Mouse (Mus musculus): ENCODE measurements around the gene Lrrc4c. TPM values are rescaled to one million over a fixed set of nuclear protein-coding genes. Genes with fewer than 3 reads are reported as not detected.

The Lrrc4c gene
- polyA plus RNA-seq, 1 experiment from 2014 or later, result 4.9 TPM

DNA sequence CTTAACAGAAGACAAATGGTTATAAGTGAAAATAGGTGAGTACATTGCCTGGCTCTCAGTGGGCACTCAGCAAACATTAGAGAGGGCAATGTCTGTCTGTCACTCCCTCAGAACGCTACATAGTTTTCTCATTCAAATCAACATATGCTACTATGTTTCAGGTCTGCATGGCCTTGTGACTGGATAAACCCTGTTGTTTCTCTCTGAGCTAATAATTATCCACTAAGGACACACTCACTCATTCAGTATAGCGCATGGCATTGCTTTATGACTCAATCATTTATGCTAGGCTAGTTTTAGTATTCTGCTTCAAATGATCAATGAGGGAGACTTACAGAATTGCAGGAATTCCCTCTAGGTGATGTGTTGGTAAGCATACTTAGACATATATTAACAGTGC lies 1292.6 kb downstream of the Lrrc4c start:
- H3K9me3 ChIP-seq (ENCODE audit: control insufficient read depth, low read length), result no peaks in the 10 kb centered on the region
- no peaks in the 10 kb centered on the region for H3K27me3 ChIP-seq (ENCODE audit: control insufficient read depth, insufficient read depth, low read length)
- H3K27ac ChIP-seq (ENCODE audit: low read depth, low read length), result no peak overlapping the region
- H3K4me3 ChIP-seq (ENCODE audit: low read depth, low read length), result no peak overlapping the region
- no peak for DNase-seq (ENCODE audit: low spot score)
- no peak overlapping the region for H3K9ac ChIP-seq (ENCODE audit: low read depth, low read length)
- no peaks in the 10 kb centered on the region for H3K4me1 ChIP-seq (replicated peaks; ENCODE audit: control insufficient read depth, insufficient read depth, low read length)
- no peak overlapping the region for H3K4me2 ChIP-seq (replicated peaks; ENCODE audit: low read depth, low read length)
- 89% methylated on average over 2 of the region's 2 CpGs for WGBS
- ATAC-seq (ENCODE audit: low FRiP score), result no peak
- H3K36me3 ChIP-seq (ENCODE audit: control insufficient read depth, insufficient read depth, low read length), result no peaks in the 10 kb centered on the region

GRCm38 (mm10) chr2:97614724-97615123 lies 1296.8 kb downstream of the Lrrc4c start:
- H3K36me3 ChIP-seq (ENCODE audit: control insufficient read depth, insufficient read depth, low read length), result no peaks in the 10 kb centered on the region
- H3K4me3 ChIP-seq (ENCODE audit: low read depth, low read length), result no peak overlapping the region
- H3K9ac ChIP-seq (ENCODE audit: low read depth, low read length), result no peak overlapping the region
- H3K4me1 ChIP-seq (replicated peaks; ENCODE audit: control insufficient read depth, insufficient read depth, low read length), result no peaks in the 10 kb centered on the region
- 75% methylated on average over 2 of the region's 2 CpGs for WGBS
- ATAC-seq (ENCODE audit: low FRiP score) (no peak), DNase-seq (ENCODE audit: low spot score) (peak; percentile 27)
- H3K9me3 ChIP-seq (ENCODE audit: control insufficient read depth, low read length), result no peaks in the 10 kb centered on the region
- no peaks in the 10 kb centered on the region for H3K27me3 ChIP-seq (ENCODE audit: control insufficient read depth, insufficient read depth, low read length)
- no peak overlapping the region for H3K27ac ChIP-seq (ENCODE audit: low read depth, low read length)
- no peak overlapping the region for H3K4me2 ChIP-seq (replicated peaks; ENCODE audit: low read depth, low read length)

GRCm38 (mm10) chr2:97618589-97618988 lies 1300.6 kb downstream of the Lrrc4c start:
- ATAC-seq (ENCODE audit: low FRiP score) (no peak), DNase-seq (ENCODE audit: low spot score) (no peak)
- Histone ChIP-seq H3K9ac (ENCODE audit: low read depth, low read length) (no peak overlapping the region), H3K27ac (ENCODE audit: low read depth, low read length) (no peak overlapping the region), H3K4me1 (replicated peaks; ENCODE audit: control insufficient read depth, insufficient read depth, low read length) (no peaks in the 10 kb centered on the region), H3K4me2 (replicated peaks; ENCODE audit: low read depth, low read length) (no peak overlapping the region), H3K4me3 (ENCODE audit: low read depth, low read length) (no peak overlapping the region), H3K9me3 (ENCODE audit: control insufficient read depth, low read length) (no peaks in the 10 kb centered on the region), H3K36me3 (ENCODE audit: control insufficient read depth, insufficient read depth, low read length) (no peaks in the 10 kb centered on the region), H3K27me3 (ENCODE audit: control insufficient read depth, insufficient read depth, low read length) (no peaks in the 10 kb centered on the region)
- WGBS, result 97% methylated on average over 1 of the region's 1 CpGs

DNA sequence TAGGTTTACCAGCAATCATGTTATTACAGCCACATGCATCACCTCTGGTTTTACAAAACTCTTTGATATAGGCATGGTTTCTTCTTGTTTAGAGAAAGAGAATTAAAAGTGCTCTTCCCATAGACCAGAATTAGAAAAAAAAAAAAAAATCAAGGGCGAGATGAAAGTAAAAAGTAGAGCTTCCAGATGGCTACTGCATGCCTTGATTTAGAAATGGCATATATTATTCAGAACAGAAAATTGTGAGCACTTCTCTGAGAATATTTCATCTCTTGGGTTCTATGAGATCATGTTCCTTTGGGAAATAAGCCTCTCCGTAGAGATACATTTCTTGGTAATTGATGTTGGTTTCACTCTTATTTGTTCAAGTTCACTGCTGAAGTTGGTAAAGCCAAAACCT lies 1322.0 kb downstream of the Lrrc4c start:
- Histone ChIP-seq H3K9ac (ENCODE audit: low read depth, low read length) (no peak overlapping the region), H3K27me3 (ENCODE audit: control insufficient read depth, insufficient read depth, low read length) (no peaks in the 10 kb centered on the region), H3K9me3 (ENCODE audit: control insufficient read depth, low read length) (no peaks in the 10 kb centered on the region), H3K27ac (ENCODE audit: low read depth, low read length) (no peak overlapping the region), H3K4me2 (replicated peaks; ENCODE audit: low read depth, low read length) (no peak overlapping the region), H3K4me1 (replicated peaks; ENCODE audit: control insufficient read depth, insufficient read depth, low read length) (no peaks in the 10 kb centered on the region), H3K36me3 (ENCODE audit: control insufficient read depth, insufficient read depth, low read length) (no peaks in the 10 kb centered on the region), H3K4me3 (ENCODE audit: low read depth, low read length) (no peak overlapping the region)
- no peak for ATAC-seq (ENCODE audit: low FRiP score)
- no peak for DNase-seq (ENCODE audit: low spot score)
- whole genome bisulfite sequencing, result 87% methylated on average over 2 of the region's 2 CpGs

DNA sequence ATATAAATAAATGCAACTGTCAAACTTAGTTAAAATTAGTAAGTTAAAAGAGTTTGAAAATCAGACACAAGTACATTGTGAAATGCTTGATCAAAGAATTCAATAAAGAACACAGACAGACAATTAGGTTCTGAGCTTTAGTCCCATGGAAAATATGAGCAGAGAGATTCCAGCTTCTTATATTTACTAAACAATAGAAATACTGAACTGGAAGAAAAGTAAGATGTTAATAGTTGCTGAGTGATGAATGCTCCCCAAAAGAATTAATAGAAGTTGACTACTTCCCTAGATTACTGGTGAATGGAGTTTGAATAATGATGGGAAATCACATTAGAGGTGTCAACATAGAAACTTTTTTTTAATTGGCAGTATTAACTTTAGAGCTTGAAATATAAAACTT lies 1323.7 kb downstream of the Lrrc4c start:
- Histone ChIP-seq H3K36me3 (ENCODE audit: control insufficient read depth, insufficient read depth, low read length) (no peaks in the 10 kb centered on the region), H3K27ac (ENCODE audit: low read depth, low read length) (no peak overlapping the region), H3K4me1 (replicated peaks; ENCODE audit: control insufficient read depth, insufficient read depth, low read length) (no peaks in the 10 kb centered on the region), H3K9me3 (ENCODE audit: control insufficient read depth, low read length) (no peaks in the 10 kb centered on the region), H3K4me3 (ENCODE audit: low read depth, low read length) (no peak overlapping the region), H3K9ac (ENCODE audit: low read depth, low read length) (no peak overlapping the region), H3K4me2 (replicated peaks; ENCODE audit: low read depth, low read length) (no peak overlapping the region), H3K27me3 (ENCODE audit: control insufficient read depth, insufficient read depth, low read length) (no peaks in the 10 kb centered on the region)
- no peak for ATAC-seq (ENCODE audit: low FRiP score)
- DNase-seq (ENCODE audit: low spot score), result no peak

DNA sequence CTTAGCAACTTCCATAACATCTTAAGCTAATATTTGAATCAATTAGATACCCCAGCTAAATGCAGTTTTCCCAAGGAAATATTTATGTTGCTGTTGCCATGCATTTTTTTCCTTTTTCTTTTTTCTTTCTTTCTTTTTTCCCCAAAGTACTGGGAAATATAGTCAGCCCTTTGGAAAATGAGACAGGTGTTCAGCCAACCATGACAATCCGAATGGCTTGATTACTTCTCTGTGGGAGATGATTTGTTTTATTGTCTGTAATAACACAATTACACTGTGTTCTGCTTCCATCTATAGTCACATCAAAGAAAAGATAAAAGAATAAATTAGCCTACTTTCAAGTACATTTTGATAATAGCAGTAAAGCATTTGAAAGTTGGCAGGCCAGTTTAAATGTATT lies 1334.7 kb downstream of the Lrrc4c start:
- Histone ChIP-seq H3K4me3 (ENCODE audit: low read depth, low read length) (no peak overlapping the region), H3K9ac (ENCODE audit: low read depth, low read length) (no peak overlapping the region), H3K4me2 (replicated peaks; ENCODE audit: low read depth, low read length) (no peak overlapping the region), H3K9me3 (ENCODE audit: control insufficient read depth, low read length) (no peaks in the 10 kb centered on the region), H3K27ac (ENCODE audit: low read depth, low read length) (no peak overlapping the region), H3K4me1 (replicated peaks; ENCODE audit: control insufficient read depth, insufficient read depth, low read length) (no peaks in the 10 kb centered on the region), H3K27me3 (ENCODE audit: control insufficient read depth, insufficient read depth, low read length) (no peaks in the 10 kb centered on the region), H3K36me3 (ENCODE audit: control insufficient read depth, insufficient read depth, low read length) (no peaks in the 10 kb centered on the region)
- ATAC-seq (ENCODE audit: low FRiP score) (no peak), DNase-seq (ENCODE audit: low spot score) (no peak)
- 59% methylated on average over 1 of the region's 1 CpGs for WGBS
